Mouse (Mus musculus) hindbrain, embryonic 12.5 days (tissue): ENCODE data around the gene Dmbt1. TPM values are rescaled to one million over a fixed set of nuclear protein-coding genes. Genes with fewer than 3 reads are reported as not detected.

Experiments used
- ATAC-seq: fragments of 200-750 bp; cut with Nextera tagmentation; 2 replicates; pipeline ENCODE4 v1.8.0; 2017; ENCODE audit warnings: moderate TSS enrichment; ENCODE audit not compliant: low FRiP score
- H3K27ac ChIP-seq: fragments of 300-500 bp; sonication (generic); 2 replicates; pipeline ENCODE4 v1.5.1; 2016; ENCODE audit warnings: mild to moderate bottlenecking
- H3K27me3 ChIP-seq: fragments of 300-500 bp; sonication (generic); 2 replicates; pipeline ENCODE4 v1.6.1; 2016; ENCODE audit warnings: mild to moderate bottlenecking
- H3K36me3 ChIP-seq: fragments of 300-500 bp; sonication (generic); 2 replicates; pipeline ENCODE4 v1.6.1; 2016; ENCODE audit warnings: mild to moderate bottlenecking
- H3K4me1 ChIP-seq: fragments of 300-500 bp; sonication (generic); 2 replicates; pipeline ENCODE4 v1.6.1; 2016
- H3K4me2 ChIP-seq: fragments of 300-500 bp; sonication (generic); replicated peaks from 2 replicates; pipeline ENCODE4 v1.6.1; 2016; ENCODE audit warnings: mild to moderate bottlenecking
- H3K4me3 ChIP-seq: fragments of 300-500 bp; sonication (generic); 2 replicates; pipeline ENCODE4 v1.5.1; 2016; ENCODE audit warnings: mild to moderate bottlenecking
- H3K9ac ChIP-seq: fragments of 300-500 bp; sonication (generic); 2 replicates; pipeline ENCODE4 v1.6.1; 2016; ENCODE audit warnings: mild to moderate bottlenecking, moderate library complexity
- H3K9me3 ChIP-seq: fragments of 300-500 bp; sonication (generic); replicated peaks from 2 replicates; pipeline ENCODE4 v1.6.1; 2016; ENCODE audit warnings: mild to moderate bottlenecking
- WGBS: fragments of 180-500 bp; shearing (Covaris S2); methylation state at CpG from one replicate; pipeline ENCODE4 v1.1.7; 2016; 5-methylcytosine and 5-hydroxymethylcytosine counted together
- polyA plus RNA-seq: library from polyadenylated mRNA; unstranded; fragments of >200 nt; fragmentation: Nextera tagmentation; extraction: Ambion mirVana; gene quantifications from 2 replicates; pipeline ENCODE4 v1.2.1, GENCODE M21; 2016

The Dmbt1 gene
- polyA plus RNA-seq, 1 experiment from 2014 or later = not detected

GRCm38 (mm10) chr7:131133181-131133580 is 101.3 kb downstream of the Dmbt1 start:
- 73% methylated on average over 3 of the region's 3 CpGs for WGBS
- ATAC-seq = no peak
- Histone ChIP-seq H3K27ac (no peak overlapping the region), H3K9me3 (no peaks in the 10 kb centered on the region), H3K27me3 (no peaks in the 10 kb centered on the region), H3K9ac (no peak overlapping the region), H3K4me1 (no peaks in the 10 kb centered on the region), H3K4me3 (no peak overlapping the region), H3K4me2 (no peak overlapping the region), H3K36me3 (no peaks in the 10 kb centered on the region)

- 93% methylated on average over 2 of the region's 2 CpGs for WGBS
- no peak within 1 kb of the TSS for H3K4me2 ChIP-seq
- no peaks in the 10 kb centered on the region for H3K9me3 ChIP-seq
- no peaks in the 10 kb centered on the region for H3K36me3 ChIP-seq
- no peak within 1 kb of the TSS for H3K4me3 ChIP-seq
- no peaks in the 10 kb centered on the region for H3K4me1 ChIP-seq
- H3K27ac ChIP-seq = no peak within 1 kb of the TSS
- no peak for ATAC-seq
- H3K27me3 ChIP-seq = no peaks in the 10 kb centered on the region
- no peak within 1 kb of the TSS for H3K9ac ChIP-seq
Measured at GRCm38 (mm10) chr7:131146214-131146613, 114.4 kb downstream of the Dmbt1 start, which contains the start of gene 4933402N03Rik. Gene 4933402N03Rik, minus strand, starts transcription at chr7:131146314.

GRCm38 (mm10) chr7:131150179-131150578 is 118.3 kb downstream of the Dmbt1 start:
- no peaks in the 10 kb centered on the region for H3K36me3 ChIP-seq
- no peak overlapping the region for H3K4me2 ChIP-seq
- H3K27ac ChIP-seq = no peak overlapping the region
- H3K4me1 ChIP-seq = no peaks in the 10 kb centered on the region
- H3K27me3 ChIP-seq = no peaks in the 10 kb centered on the region
- ATAC-seq = no peak
- H3K9ac ChIP-seq = no peak overlapping the region
- no peak overlapping the region for H3K4me3 ChIP-seq
- 84% methylated on average over 3 of the region's 3 CpGs for WGBS
- H3K9me3 ChIP-seq = no peaks in the 10 kb centered on the region

GRCm38 (mm10) chr7:131153044-131153443 is 121.2 kb downstream of the Dmbt1 start:
- Histone ChIP-seq H3K36me3 (no peaks in the 10 kb centered on the region), H3K4me1 (no peaks in the 10 kb centered on the region), H3K9ac (no peak overlapping the region), H3K4me3 (no peak overlapping the region), H3K4me2 (no peak overlapping the region), H3K9me3 (no peaks in the 10 kb centered on the region), H3K27me3 (no peaks in the 10 kb centered on the region), H3K27ac (no peak overlapping the region)
- no peak for ATAC-seq
- WGBS = 83% methylated on average over 5 of the region's 5 CpGs

GRCm38 (mm10) chr7:131162251-131162650 is 130.4 kb downstream of the Dmbt1 start:
- Histone ChIP-seq H3K9me3 (no peaks in the 10 kb centered on the region), H3K27ac (no peak overlapping the region), H3K4me3 (no peak overlapping the region), H3K9ac (no peak overlapping the region), H3K4me2 (no peak overlapping the region), H3K27me3 (no peaks in the 10 kb centered on the region), H3K4me1 (no peaks in the 10 kb centered on the region), H3K36me3 (no peaks in the 10 kb centered on the region)
- ATAC-seq = no peak
- 73% methylated on average over 7 of the region's 7 CpGs for WGBS

- H3K27me3 ChIP-seq = no peaks in the 10 kb centered on the region
- no peaks in the 10 kb centered on the region for H3K36me3 ChIP-seq
- no peak overlapping the region for H3K4me3 ChIP-seq
- WGBS = 80% methylated on average over 3 of the region's 3 CpGs
- no peak overlapping the region for H3K4me2 ChIP-seq
- no peak for ATAC-seq
- H3K9me3 ChIP-seq = no peaks in the 10 kb centered on the region
- no peak overlapping the region for H3K27ac ChIP-seq
- no peaks in the 10 kb centered on the region for H3K4me1 ChIP-seq
- H3K9ac ChIP-seq = no peak overlapping the region
Measured at GRCm38 (mm10) chr7:131167771-131168170, 135.9 kb downstream of the Dmbt1 start.

- no peak for ATAC-seq
- 76% methylated on average over 2 of the region's 2 CpGs for WGBS
Measured at GRCm38 (mm10) chr7:131169099-131169498, 137.2 kb downstream of the Dmbt1 start.

More at GRCm38 (mm10) chr7:131169099-131169498, 137.2 kb downstream of the Dmbt1 start:
- Histone ChIP-seq H3K27me3 (no peaks in the 10 kb centered on the region), H3K27ac (no peak overlapping the region), H3K4me3 (no peak overlapping the region), H3K4me2 (no peak overlapping the region), H3K4me1 (no peaks in the 10 kb centered on the region), H3K36me3 (no peaks in the 10 kb centered on the region), H3K9ac (no peak overlapping the region), H3K9me3 (no peaks in the 10 kb centered on the region)

Other genes starting within 250 kb of the Dmbt1 start
- 56.5 and 59.0 TPM in 2 replicates for gene Plekha1, start 166.3 kb upstream of the Dmbt1 start, polyA plus RNA-seq
- gene Htra1, start 95.9 kb upstream of the Dmbt1 start, polyA plus RNA-seq = 19.0 and 23.8 TPM in 2 replicates
- not detected in 2 replicates for gene 4933402N03Rik, start 114.3 kb downstream of the Dmbt1 start, polyA plus RNA-seq
- gene 5430419D17Rik, start 142.3 kb downstream of the Dmbt1 start, polyA plus RNA-seq = 0.03 TPM in 1 of 2 replicates, not detected in the other